Mouse (Mus musculus) T-cell, adult 2 months (primary cell): ENCODE measurements at regions not wholly inside any gene's neighbourhood (a gene's known extent, or its start where the extent isn't known, plus 50 kb on each side); places are given as distances from the start of the nearest gene placed in this dataset.

Source experiments
- DNase-seq: peaks from one replicate; pipeline ENCODE4 v3.0.0; 2022; ENCODE audit warnings: low spot score

DNA sequence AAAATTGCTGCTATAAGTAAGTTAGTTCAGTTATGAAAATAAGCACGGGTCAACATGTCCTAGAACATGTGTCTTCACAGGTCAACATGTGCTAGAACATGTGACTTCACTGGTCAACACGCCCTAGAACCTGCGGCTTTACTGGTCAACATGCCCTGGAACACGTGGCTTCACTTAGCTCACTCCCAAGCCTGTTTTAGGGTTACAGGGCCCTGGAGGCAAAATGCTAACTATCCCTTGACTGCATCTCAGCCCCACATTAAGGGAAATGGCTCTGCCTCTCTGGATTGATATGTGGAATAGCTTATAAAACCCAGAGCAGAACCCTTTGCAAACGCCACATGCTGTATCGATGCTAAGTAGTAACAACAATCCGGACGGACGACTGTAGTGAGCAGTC is 67.8 kb downstream of the Nkx6-1 start:
- no peak for DNase-seq

DNA sequence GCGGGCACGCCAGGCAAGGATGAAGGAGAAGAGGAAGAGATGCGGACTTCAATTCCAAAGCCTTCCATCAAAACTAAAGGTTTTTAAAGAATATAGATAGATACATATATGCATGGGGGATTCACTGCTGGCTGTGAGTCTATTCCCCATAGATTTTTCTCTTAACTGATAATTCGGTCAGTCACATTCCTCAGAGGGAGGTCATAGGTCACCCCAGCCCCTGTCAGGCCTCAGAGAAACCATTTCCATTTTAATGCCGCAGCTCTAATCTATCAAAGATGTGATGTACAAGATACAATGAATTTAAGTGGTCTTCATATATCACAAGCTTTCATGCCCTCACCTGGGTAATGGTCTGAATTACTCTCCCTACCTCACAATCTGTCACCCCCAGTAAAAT is 73.6 kb downstream of the Nkx6-1 start:
- DNase-seq = no peak

DNA sequence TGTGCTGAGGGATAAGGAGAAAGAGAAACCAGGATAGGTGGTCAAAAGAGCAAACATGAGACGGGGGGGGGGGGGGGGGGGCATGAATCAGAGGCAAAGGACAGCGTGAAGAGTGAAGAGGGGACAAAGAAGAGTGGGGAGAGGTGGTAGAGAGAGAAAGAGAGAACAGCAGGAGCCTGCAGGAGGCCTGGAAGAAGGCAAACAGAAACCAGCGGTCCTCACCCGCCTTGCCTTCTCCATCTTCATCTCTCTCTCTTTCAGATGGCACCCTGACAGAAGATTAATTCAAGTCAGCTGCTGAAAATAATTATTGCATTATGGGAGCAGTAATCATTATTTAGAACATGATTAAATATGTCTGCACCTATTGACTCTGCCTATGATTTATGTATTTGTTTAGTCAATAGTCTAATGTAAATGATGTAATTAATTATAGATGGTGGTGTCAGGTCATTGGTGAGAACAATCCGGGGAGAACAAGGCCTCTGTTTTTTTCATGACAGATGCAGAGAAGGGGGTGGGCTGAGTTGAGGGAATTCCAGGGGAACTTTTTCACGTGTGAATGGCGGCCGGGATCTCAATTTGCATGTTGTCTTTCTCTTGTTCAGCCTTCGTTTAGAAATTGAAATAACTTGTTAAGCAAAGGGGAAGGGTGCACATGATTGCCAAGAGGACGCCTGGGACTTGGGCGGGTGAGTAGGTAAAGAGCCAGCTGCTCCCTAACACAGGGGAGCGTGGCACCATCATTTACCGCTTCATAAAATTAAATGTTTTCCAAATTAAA is 74.3 kb downstream of the Nkx6-1 start:
- no peak for DNase-seq

DNA sequence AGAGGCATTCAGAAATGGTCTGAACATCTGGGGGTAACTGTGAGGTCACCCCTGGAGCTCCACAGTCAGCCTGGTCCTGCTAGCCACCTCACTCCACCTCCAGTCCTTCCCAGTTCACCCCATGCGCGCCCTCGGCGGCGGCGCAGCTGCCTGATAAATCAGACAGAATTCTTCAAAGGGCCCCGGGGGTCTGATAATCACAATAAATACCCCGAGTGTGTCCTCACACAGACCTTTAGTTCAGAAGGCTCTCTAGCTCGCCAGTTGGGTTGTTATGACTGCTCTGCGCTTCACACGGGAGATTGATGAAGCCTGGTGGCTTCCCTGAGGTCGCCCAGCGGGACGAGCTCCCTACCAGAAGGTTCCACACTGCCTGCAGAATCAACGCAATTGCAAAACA is 91.8 kb downstream of the Nkx6-1 start:
- DNase-seq = no peak

DNA sequence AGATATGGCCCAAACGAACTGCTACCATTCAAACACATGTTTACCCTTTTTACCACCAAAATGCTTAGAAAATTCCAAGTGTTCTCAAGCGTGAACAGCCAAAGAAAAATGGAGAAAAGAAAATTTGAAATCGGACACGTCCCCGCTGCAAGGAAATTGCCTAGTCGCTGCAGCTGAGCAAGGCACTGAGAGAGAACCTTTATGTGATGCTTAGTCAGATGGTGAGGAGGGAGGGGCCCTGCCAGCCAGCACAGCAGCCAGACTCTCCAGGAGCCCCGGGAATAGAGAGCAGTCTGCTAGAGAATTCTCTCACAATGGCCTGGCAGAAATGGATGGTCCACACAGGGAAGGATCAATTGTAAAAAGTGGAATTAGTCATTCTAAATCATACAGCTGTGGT is 99.0 kb downstream of the Nkx6-1 start:
- no peak for DNase-seq

DNA sequence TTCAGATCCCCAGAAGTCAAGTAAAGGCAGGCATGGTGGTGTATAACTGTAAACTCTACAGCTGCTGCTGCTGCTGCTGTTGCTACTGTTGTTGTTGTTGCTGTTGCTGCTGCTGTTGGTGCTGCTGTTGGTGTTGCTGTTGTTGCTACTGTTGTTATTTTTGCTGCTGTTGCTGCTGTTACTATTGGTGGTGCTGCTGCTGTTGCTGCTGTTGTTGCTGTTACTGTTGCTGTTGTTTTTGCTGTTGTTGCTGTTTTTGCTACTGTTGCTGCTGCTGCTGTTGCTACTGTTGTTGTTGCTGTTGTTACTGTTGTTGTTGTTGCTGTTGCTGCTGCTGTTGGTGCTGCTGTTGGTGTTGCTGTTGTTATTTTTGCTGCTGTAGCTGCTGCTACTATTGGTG is 104.4 kb downstream of the Nkx6-1 start:
- no peak for DNase-seq

DNA sequence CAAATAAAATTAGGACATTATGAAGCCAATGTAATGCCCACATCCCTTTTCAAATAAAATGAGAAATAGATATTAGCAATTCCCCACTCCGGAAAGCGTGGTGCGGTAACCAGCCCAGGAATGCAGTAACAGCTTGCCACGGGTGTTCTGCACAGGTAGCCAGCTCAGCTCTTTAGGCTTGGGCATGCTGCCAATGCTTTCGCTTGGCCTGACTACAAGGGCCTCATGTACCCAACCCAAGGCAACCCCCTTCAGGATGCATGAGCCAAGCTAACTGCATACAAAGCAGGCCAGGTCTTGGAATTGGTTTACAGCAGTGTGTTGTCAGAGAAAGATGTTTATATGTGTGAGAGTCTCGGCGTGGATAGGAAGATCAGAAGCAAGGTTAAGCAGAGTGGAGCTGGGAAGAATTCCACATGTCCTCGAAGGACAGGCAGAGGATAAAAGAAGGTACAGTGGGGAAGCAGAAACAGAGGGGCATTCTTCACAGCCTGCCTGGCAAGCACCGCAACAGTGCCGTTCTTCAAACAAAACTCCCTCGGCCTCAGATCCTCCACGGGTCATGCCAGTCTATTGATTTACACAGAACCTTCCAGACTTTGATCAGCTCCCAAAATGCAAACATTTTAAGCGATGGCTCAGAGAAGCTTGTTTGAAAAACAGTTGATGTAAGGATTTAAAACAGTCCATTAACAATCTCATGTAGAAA is 106.4 kb downstream of the Nkx6-1 start:
- DNase-seq = no peak

DNA sequence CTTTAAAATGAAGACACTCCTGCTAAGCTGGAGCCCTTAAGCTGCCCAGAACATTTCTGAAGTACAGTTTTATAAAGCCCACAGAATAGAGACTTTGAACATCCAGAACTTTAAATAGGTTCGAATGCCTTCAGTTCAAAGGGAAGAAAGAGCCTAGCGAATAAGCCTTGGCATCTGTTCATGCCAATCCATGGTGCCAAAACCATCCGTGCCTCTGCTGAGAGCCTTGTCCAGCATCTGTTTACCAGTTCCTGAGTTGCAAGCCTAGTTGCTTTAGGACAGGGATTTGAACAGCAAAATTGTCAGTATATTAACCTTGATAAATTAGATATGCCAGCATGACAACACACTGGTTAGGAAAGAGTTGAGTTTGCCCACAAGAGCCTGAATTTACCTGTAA is 107.6 kb downstream of the Nkx6-1 start:
- no peak for DNase-seq

DNA sequence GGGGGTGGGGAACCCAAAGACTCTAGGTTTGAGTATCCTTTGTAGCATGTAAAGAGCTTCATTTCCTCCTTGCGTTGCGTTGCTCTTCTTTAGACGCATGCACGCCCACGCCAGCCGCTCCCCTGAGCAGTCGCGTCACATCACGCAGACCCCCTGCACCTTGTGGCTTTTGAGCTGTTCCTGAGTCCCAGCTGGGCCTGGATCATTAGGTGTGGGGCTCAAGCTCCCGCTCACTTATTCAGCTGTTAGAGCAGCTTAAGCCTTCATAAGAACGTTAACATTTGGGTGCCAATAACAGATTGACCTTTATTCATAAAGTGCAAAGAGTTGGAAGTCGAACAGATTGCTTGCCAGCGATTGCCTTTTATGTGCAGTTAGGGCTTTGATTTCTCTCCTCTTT is 121.5 kb downstream of the Nkx6-1 start:
- no peak for DNase-seq

DNA sequence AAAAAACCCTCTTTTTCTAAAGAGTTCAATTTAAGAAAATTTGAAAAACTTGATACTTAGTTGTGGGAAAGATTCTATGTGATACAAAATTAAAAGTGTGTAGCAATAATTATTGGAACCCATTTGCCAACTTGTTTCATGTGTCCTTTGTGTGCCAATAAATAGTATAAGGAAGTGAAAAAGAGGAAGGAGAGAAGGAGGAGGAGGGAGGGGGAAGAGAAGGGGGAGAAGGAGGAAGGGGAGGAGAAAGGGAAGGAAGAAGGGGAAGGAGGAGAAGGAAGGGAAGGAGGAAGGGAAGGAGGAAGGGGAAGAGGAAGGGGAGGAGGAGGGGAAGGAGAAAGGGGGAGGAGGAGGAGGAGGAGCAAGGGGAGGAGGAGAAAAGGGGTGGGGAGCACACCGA is 125.0 kb downstream of the Nkx6-1 start:
- no peak for DNase-seq

DNA sequence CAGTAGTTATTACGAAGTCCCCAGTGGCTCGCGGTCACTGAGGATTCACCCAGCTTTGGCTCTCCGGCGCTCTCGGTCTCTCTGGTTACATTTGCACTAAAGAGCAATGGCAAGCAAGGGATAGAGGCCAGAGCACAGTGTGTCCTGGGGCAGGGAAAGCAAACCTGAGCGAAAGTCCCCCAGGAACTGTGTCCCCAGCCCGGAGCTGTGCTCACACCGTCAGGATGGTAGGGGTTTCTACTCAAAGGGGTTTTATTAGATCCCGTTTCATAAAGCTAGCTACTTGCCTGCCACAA is 125.6 kb downstream of the Nkx6-1 start:
- DNase-seq = no peak

DNA sequence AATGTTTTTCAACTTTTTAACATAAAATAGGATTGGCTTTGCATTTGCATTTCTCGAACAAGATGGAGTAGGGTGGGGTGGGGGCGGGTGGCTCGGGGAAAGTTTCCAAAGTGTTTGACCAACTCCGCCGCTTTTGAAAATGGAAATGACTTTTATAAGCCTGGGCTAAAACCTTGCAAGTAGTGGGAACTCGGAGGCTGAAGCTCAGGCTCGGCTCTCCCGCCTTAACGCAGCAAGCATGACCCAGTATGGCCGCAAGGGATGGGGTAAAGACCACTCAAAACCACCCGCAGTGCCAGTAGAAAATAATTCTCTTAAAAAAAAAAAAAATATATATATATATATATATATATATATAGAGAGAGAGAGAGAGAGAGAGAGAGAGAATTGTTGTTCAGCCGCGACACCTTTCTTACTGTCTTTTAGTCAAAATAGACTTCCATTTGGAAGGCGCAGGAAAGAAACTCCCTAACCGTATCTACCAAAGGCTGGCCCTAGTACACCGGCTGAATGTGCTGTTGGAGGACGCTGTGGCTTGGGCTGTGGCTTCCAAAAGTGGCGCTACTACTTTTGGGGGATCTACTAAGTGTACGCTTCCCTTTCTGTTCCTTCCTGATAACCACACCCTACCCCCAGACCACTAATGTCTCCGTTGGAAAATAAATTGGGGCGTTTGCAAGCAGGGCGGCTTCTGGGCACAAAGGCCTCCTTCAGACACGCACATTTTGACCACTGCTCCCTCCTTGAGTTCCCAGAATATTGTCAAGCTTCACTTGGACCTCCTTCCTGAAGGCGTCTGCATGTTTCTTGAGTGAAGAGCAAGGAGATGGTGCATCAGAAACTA is 126.2 kb downstream of the Nkx6-1 start:
- DNase-seq = no peak

DNA sequence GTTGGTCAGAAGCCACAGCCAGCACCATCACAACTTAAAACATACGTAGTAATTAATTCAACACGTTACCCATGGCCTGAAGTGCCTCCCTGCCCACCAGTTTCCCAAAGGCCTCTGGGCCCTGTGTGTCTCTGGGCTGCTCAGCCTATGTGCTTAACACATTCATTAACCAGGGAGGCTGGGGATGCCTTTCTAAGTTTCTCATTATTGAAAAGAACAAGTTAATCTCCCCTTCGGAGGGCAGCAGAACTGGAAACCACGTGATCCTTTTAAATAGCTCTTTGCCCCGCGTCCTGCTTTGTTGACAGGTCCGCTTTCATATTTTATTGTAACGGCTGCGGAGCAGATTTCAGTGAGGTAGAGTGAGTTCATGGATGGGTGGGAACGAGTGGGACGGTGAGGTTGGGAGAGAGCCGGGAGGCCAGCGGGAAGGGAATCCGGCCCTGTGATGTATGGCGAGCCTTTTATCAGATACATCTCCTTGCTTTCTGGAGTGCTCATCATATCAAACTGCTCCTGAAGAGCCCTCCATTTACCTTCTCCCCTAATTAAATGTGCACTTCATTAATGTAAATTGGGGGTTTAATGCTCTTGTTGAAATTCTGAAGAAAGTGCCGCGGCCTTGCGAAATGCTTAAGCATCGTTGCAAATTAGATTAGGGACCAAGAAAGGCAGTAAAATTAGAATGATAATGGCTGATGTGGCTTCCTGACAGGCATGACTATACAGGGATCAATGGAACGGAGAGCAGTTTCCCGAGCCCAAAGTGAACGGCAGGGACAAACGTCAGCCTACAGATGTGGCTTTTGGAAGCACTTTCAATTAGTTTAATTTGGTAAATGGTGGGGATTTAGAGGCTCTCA is 127.0 kb downstream of the Nkx6-1 start:
- no peak for DNase-seq

DNA sequence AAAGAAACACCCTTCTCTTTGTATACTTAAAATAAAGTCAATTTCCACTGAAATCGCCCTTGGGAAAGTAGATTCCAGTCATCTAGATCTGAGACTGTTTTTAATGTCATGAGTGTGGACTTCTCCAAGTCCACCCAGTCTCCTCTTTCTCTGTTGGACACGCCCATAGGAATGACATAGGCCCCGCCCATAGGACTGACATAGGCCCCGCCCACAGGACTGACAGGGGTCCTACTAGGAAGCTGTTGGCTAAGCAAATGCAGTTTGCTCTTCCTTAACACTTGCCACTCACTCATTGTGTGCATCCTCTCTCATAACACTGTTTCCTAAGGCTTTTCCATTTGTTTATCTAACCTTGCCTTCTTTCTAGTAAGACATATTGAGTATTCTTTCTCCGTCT is 129.3 kb downstream of the Nkx6-1 start:
- DNase-seq = no peak

DNA sequence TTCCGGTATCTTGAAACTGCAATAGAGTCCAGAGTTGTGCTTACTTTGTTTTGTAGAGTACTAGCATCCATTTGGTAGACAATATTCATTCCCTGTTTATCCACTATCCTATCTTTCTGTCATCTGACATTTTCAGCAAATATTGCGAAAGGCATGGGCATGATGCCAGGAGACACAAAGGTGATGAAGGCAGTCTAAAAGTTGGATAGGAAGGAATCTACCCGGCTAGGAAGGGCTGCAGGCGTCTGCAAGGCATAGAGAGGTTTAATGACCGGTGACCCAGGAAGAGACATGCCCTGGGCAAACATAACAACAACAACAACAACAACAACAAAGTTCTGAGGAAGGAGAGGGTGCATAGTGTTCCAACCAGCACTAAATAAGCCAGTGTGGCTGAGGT is 139.4 kb downstream of the Nkx6-1 start:
- DNase-seq = no peak

DNA sequence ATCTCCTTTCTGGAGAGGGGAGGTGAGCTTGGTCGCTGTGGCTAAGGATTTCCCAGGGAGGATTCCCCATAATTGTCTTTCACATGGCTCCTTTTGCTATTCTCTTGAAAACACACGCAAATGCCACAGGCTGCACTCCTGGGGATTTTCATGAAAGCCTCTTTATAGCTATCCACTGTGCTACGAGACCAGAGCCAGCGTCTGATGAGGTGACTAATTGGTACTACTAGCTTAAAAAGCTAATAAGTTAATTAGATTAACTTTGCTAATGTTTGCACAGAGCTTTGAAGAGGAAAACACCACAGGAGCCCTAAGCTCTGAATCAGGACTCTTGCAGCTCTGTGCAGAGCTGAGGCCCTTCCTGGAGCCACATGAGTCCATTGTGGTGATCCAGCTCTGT is 140.1 kb downstream of the Nkx6-1 start:
- no peak for DNase-seq

DNA sequence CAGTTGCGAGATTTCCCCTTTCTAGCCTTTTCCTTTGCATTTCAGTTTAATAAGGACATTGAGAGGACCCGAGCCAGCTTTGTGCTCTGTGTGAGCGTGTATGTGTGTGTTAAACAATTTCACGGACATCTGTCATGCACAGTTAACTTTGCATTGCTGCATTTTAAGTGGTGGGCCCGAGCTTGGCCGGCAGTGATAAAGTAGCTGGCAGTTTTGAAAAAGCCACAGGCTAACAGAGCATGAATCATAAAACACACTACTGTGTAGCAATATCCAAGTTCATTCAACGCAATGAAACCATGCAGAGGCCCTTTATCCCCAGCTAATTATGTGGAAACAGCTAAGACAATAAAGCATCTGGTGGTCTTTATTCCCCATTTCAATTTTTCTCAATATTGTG is 140.9 kb downstream of the Nkx6-1 start:
- no peak for DNase-seq

DNA sequence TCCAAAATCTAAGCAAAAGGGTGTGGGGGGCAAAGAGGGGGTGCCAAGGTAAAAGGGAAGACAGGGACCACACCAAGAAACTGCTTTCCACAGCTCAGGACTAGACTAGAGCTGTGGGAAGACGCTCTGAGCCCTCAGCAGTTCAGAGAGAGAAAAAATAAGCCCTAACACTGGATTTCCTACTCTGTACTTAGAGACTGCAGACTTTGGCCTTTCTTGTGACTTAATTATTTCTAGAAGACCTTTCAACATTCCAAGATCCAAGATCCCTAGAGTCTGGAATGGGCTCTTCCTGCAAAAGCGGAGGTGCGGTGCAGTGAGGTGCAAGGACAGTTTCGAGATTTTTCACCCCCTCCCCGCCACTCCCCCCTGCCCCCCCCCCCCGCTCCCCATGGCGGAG is 141.3 kb downstream of the Nkx6-1 start:
- DNase-seq = no peak

DNA sequence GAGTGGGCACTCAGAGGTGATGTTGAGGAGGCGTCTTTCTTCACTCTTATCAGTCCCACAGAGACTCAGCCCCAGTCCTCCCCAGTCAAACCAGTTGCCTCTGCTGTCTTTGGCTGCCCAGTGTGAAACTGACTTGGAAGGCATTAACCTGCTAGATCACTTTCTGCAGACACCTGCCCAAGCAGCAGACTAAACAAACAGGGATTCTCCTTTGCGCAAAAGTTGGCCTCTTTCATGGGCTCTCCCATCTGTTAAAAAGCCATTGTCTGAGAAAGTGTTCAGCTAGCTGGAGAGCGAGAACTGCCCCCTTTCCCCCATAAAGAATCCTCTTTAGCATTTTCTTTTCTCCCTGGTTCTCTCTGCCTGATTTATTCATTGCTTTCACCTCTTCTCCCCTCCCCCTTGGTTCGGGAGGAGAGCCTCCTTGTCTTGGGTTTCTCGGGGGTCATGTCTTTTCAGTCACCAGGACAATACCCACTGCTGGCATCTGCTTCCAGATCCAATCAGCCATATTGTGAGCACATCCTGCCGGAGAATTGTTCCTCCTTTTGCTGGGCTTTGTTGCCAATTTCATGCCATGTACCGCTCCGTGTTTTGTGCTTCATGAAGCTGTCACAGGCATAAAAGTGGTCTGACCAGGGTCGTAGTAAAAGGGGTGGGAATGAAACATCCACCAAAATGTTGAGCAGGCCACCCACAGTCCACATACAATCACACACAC is 143.7 kb downstream of the Nkx6-1 start:
- no peak for DNase-seq

DNA sequence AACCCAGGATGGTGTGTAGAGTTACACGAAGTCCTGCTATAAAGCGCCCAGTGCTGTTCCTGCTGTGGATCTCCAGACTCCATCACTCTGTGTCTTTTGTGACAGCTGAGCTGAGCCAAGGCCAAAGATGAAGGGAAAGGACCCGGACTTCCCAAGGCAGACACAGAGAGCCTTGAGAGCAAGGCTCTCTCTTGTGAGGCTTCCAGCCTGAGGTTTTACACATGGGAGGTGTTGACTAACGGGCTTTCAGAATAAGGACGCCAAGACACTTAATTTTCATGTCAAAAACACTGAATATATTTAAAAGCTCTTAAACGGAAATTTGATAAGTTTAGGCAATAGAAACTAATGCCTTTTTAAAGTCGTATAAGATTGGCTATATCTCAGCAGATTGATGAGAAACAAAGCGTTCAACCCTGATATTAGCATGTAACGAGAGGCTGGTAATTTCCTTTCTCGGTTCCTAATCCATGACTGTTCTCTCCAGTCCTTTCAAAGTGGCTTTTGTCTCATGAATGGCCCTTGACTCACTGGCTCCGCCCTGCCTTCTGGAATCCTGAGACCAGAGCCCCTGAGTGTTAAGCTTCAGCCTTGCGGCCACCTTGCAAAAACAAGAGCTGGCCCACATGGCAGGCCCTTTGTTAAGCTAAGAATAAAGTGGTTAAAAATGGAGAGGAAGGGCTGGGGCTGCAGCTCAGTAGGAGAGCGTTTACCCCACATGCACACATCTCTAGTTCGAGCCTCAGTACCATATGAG is 145.8 kb downstream of the Nkx6-1 start:
- no peak for DNase-seq

DNA sequence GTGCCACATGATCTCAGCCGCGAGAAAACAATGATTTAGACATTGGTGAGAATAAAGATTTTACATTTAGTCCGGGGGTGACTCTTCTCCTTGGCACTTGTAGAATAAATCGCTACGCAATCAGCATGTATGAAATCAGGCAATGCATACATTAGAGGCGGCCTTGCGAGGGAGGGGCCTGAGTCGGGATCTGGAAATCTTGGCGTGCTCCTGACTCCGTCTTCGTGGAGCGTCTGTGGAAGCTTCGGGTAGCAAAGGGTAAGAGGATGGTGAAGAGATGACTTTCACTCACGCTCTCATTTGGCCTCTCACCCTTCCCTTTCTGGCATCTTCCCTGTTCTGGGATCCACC is 167.1 kb downstream of the Nkx6-1 start:
- DNase-seq = no peak
